Mouse (Mus musculus): ENCODE data around the gene Ppp4r2.

GRCm38 (mm10) chr6:100847264-100847663, 13.8 kb downstream of the Ppp4r2 start:
- TF ChIP-seq CTCF (IDR thresholded peaks at IDR 0.05; ENCODE audit: insufficient read depth, low read length) (no peak), POLR2A (IDR thresholded peaks at IDR 0.05; ENCODE audit: borderline replicate concordance, extremely low read depth, low read depth, low read length) (no peak)

Data from lung, adult 2 months (tissue).